Mouse (Mus musculus) ES-Bruce4 (cell line): Measurements from ENCODE around the gene Ak5. TPM values are rescaled to one million over a fixed set of nuclear protein-coding genes. Genes with fewer than 3 reads are reported as not detected.

ENCODE experiments used
- H3K27ac ChIP-seq: 2 replicates; pipeline ENCODE4 v1.5.1; 2012; ENCODE audit warnings: low read length, inconsistent platforms; ENCODE audit not compliant: insufficient read depth
- H3K27me3 ChIP-seq: 2 replicates; pipeline ENCODE4 v1.6.1; 2012; ENCODE audit warnings: mild to moderate bottlenecking, low read length, inconsistent platforms; ENCODE audit not compliant: control insufficient read depth, poor library complexity, insufficient read depth, severe bottlenecking
- H3K36me3 ChIP-seq: 2 replicates; pipeline ENCODE4 v1.6.1; 2012; ENCODE audit warnings: inconsistent platforms, mild to moderate bottlenecking, low read length, moderate library complexity; ENCODE audit not compliant: control insufficient read depth, poor library complexity, insufficient read depth, severe bottlenecking
- H3K4me1 ChIP-seq: one replicate; pipeline ENCODE4 v1.8.1; 2011; ENCODE audit warnings: low read length; ENCODE audit not compliant: control insufficient read depth, insufficient read depth
- H3K4me3 ChIP-seq: 2 replicates; pipeline ENCODE4 v1.5.1; 2011; ENCODE audit warnings: low read depth, mild to moderate bottlenecking, low read length
- H3K9ac ChIP-seq: 2 replicates; pipeline ENCODE4 v1.6.1; 2012; ENCODE audit warnings: low read depth, mild to moderate bottlenecking, inconsistent platforms; ENCODE audit not compliant: poor library complexity, severe bottlenecking
- H3K9me3 ChIP-seq: replicated peaks from 2 replicates; pipeline ENCODE4 v1.6.1; 2012; ENCODE audit warnings: mild to moderate bottlenecking, low read length, inconsistent platforms; ENCODE audit not compliant: control insufficient read depth, poor library complexity, insufficient read depth, severe bottlenecking
- CTCF ChIP-seq: IDR thresholded peaks from one replicate; pipeline ENCODE4 v1.8.1; 2011; ENCODE audit warnings: low read depth, low read length
- EP300 ChIP-seq: IDR thresholded peaks from 2 replicates; pipeline ENCODE4 v1.6.1; 2011; ENCODE audit warnings: low read depth, low read length; ENCODE audit not compliant: insufficient read depth
- POLR2A ChIP-seq: IDR thresholded peaks from one replicate; pipeline ENCODE4 v1.8.1; 2011; ENCODE audit warnings: low read length; ENCODE audit not compliant: insufficient read depth
- polyA plus RNA-seq: library from polyadenylated mRNA; stranded (reverse); fragments of >200 nt; gene quantifications from 2 replicates; pipeline ENCODE4 v1.2.4, GENCODE M21; 2011; ENCODE audit warnings: low read depth; ENCODE audit not compliant: missing spikeins, insufficient read depth, insufficient read length

Ak5 gene
- polyA plus RNA-seq, 1 experiment, result 0.97 TPM

DNA sequence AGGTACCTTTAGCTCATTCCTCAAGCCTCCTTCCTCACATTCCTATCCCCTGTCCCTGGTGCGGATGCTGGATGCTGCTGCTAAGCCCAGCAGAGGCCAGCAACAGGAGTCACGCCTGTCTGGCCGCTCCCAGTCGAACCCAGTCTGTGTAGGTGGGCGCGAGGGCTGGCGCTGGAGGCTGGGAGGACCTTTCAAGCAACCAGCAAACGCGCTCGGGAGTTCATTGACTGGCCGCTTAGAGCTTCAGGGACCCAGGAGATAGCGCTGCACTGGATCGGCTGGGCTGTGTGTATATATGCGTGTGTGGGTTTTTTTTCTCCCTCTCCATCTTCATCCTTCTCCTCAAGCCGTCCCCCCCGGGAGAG is 1.2 kb downstream of the Ak5 start:
- no peaks in the 10 kb centered on the region for H3K4me1 ChIP-seq
- peak overlapping the region; percentile 57; the same call in 1 of the 2 replicates for H3K9ac ChIP-seq
- no peak overlapping the region for H3K27ac ChIP-seq
- no peaks in the 10 kb centered on the region for H3K36me3 ChIP-seq
- H3K9me3 ChIP-seq, result no peaks in the 10 kb centered on the region
- no peak for TF ChIP-seq EP300
- TF ChIP-seq CTCF, result no peak
- TF ChIP-seq POLR2A, result no peak
- peak overlapping the region; percentile 53 for H3K4me3 ChIP-seq
- peaks cover 12% of the 10 kb centered on the region for H3K27me3 ChIP-seq

DNA sequence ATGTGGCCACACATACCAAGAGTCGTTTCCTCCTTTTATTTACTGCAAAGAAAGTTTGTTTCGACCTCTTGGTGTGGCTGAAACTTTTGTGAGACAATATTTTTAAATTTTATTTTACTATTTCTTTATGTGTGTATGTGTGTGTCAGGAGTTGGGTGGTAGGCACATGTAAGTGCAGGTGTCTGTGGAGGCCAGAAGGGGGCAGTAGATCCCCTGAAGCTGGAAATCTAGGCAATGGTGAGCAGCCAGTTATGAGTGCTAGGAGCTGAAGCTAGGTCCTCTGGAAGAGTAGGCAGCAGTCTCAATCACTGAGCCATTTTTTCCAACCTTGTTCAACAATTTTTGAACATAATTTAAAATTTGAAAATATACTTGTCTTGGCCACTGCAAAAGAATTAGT is 9.6 kb downstream of the Ak5 start:
- TF ChIP-seq POLR2A (no peak), CTCF (peak; percentile 57)
- Histone ChIP-seq H3K4me1 (no peaks in the 10 kb centered on the region), H3K27ac (no peak overlapping the region), H3K27me3 (no peaks in the 10 kb centered on the region), H3K9ac (no peak overlapping the region), H3K4me3 (no peak overlapping the region), H3K9me3 (no peaks in the 10 kb centered on the region), H3K36me3 (no peaks in the 10 kb centered on the region)

DNA sequence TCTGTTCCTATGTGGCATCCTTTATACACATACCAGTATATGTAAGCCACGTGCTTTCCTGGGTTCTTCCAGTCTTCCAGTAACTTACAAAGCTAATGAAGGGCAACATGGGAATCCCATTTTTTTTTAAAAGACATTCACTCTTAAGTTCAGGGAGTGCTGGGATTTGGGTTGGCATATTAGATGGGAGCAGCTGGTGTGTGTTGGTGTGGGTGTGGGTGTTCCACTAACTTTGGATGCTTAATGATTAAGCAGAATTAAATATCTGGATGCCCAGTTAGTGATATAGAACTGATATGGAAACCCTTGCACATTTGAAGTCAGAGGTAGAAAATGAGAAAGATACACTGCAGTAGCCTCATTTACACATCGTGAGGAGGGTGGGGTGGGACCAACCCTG is 16.2 kb downstream of the Ak5 start:
- Histone ChIP-seq H3K27ac (no peak overlapping the region), H3K4me1 (no peaks in the 10 kb centered on the region), H3K36me3 (no peaks in the 10 kb centered on the region), H3K9ac (no peak overlapping the region), H3K4me3 (no peak overlapping the region), H3K9me3 (no peaks in the 10 kb centered on the region), H3K27me3 (no peaks in the 10 kb centered on the region)
- TF ChIP-seq CTCF, result no peak

DNA sequence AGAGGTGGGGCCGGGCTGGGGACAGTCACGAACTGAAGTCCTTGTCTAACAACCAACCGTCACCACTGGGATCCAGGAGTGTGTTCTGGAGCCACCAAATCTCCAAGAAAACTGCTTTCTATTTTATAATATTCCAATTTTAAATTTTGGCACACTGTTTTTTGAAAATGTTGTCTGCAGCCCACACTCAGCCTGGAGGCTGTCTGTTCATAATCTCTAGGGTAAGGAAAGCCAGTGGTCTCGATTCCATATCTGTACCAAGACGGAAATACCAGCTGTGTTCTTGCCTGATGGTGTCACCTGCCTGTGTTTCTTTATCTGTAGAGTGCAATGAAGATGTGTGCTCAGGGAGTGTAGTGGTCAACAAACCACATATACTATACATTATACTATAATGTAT is 23.6 kb downstream of the Ak5 start:
- no peak for TF ChIP-seq EP300
- TF ChIP-seq CTCF, result no peak
- no peak for TF ChIP-seq POLR2A
- Histone ChIP-seq H3K9me3 (no peaks in the 10 kb centered on the region), H3K4me3 (no peak overlapping the region), H3K27ac (no peak overlapping the region), H3K4me1 (no peaks in the 10 kb centered on the region), H3K27me3 (no peaks in the 10 kb centered on the region), H3K9ac (no peak overlapping the region), H3K36me3 (no peaks in the 10 kb centered on the region)

DNA sequence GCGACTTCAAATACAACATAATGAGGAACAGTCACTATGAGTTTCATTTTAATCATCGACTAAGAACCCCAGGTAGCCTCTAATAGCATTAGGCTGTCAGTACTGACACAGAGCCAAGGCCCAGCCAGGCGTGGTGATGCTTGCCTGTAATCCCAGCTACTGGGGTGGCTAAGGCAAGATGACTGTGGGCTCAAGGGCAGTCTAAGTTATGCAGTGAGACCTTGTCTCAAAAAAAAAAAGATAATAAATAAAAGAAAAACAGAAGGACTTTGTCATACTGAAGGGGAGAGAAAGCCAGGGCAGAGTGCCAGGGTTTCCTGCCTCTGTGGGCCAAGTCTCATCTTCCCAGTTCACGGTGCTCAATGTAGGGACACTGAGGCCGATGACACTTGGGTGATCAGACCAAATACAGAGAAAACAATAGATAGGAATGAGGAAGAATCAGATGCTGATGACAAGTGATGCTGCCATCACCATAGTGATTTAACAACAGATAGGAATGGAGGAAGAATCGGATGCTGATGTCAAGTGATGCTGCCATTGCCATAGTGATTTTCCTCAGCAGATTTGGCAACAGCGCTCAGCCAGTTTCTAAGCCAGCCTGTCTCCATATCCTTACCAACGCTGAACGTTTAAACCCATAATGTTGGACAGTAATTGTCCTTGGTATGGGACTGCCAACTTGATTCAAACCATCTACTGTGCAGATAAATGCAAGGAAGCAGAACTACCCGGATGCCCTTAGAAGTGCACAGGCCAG is 42.9 kb downstream of the Ak5 start:
- H3K9ac ChIP-seq, result no peak overlapping the region
- H3K9me3 ChIP-seq, result 0 out of 2 replicates have a peak, but pooled peaks cover 2% of the 10 kb centered on the region
- H3K27me3 ChIP-seq, result no peaks in the 10 kb centered on the region; the same call in 1 of the 2 replicates
- H3K4me1 ChIP-seq, result no peaks in the 10 kb centered on the region
- H3K27ac ChIP-seq, result no peak overlapping the region
- no peak for TF ChIP-seq CTCF
- TF ChIP-seq POLR2A, result no peak
- no peak for TF ChIP-seq EP300
- H3K4me3 ChIP-seq, result no peak overlapping the region
- no peaks in the 10 kb centered on the region for H3K36me3 ChIP-seq

DNA sequence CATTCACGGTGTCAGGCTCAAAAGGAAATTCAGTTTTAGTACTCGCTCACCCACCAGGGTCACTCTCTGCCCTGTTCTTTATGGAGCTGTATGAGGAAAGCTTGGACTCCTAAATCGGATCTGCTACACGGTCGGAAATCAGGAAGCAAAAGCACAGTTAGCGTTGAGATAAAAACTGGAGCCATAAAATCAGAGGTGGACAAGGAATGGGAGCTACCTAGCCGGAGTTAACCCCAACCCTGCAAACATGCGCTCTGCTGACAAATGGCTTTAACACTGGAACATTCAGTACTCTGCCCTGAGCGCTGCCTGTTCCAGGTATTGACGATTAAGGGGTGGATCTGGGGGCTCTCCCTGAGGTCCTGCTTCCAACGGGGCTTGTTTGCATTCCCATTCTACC is 47.6 kb downstream of the Ak5 start:
- Histone ChIP-seq H3K4me3 (no peak overlapping the region), H3K9me3 (0 out of 2 replicates have a peak, but pooled peaks cover 2% of the 10 kb centered on the region), H3K36me3 (no peaks in the 10 kb centered on the region), H3K27ac (no peak overlapping the region), H3K4me1 (no peaks in the 10 kb centered on the region), H3K9ac (no peak overlapping the region), H3K27me3 (no peaks in the 10 kb centered on the region)
- TF ChIP-seq POLR2A, result no peak
- TF ChIP-seq EP300, result no peak

DNA sequence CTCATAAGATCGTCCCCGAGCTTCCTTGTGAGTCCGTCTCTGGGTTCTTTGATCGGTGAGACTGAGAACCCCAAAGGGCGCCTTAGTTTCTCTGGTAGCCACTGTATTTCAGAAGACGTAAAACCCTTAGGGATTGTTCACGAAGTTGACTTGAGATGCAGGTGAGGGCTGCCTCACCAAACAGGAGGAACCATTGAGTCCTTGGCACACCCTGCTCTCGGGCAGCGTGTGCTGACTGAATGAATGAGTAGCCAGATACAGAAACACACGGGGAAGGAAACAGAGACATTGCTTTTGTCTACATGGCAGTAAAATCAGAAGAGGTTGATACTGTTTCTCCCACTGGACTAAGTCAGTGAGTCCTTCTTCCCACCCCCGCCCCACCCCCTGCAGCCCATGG is 48.1 kb downstream of the Ak5 start:
- no peak overlapping the region for H3K27ac ChIP-seq
- H3K9ac ChIP-seq, result no peak overlapping the region
- H3K36me3 ChIP-seq, result no peaks in the 10 kb centered on the region
- H3K9me3 ChIP-seq, result 0 out of 2 replicates have a peak, but pooled peaks cover 2% of the 10 kb centered on the region
- H3K4me1 ChIP-seq, result no peaks in the 10 kb centered on the region
- no peak overlapping the region for H3K4me3 ChIP-seq
- H3K27me3 ChIP-seq, result no peaks in the 10 kb centered on the region
- TF ChIP-seq CTCF, result no peak
- no peak for TF ChIP-seq EP300
- no peak for TF ChIP-seq POLR2A
